Mouse (Mus musculus) central nervous system, embryonic 11.5 days (tissue): ENCODE data around the gene Chmp2a. TPM values are rescaled to one million over a fixed set of nuclear protein-coding genes. Genes with fewer than 3 reads are reported as not detected.

Source experiments
- polyA plus RNA-seq: library from polyadenylated mRNA; depleted of rRNA; stranded (reverse); fragments of >200 nt; gene quantifications from 2 replicates; pipeline ENCODE4 v1.2.3, GENCODE M21; 2012; rRNA removed

Gene Chmp2a
- 137 and 237 TPM in 2 replicates for polyA plus RNA-seq

DNA sequence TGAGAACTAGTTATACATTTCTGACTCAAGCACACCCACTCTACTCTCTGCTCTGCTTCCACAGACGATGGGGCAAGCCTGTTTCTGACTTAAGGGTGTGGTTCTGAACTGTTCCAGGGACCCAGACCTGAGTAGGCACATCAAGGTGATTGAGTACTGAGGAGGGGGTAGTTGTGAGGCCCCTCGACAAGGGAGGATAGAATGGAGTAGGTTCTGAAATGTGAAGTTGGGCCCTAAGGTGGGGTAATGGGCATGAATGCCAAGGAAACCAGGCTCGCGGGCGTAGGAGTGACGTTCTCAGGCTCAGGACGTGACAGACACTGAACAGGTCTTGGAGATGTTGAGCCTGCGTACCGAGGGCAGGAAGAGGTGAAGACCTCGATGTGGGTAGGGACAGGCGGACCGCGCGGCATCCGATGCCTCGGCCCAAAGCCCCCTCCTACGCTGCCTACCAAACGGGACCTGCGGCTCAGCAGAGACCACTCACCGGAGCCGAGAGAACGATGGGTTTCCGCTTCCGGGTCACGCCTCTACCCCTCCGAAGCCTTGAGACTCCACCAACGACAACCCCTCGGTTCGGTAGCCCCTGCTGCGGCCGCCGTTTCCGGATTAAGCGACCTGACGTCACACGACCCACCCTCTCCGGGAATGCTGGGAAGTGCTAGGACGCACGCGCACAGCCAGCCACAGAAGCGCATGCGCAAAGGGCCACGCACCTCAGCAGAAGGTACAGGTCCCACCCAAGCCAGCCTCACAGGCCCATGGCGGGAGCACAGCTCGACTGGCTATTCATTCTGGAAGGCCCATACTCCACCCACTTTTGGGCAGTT lies at the start of gene Chmp2a:
Chmp2a (minus strand) TSS at position 660 of the 830 bp plus-strand sequence.

GRCm38 (mm10) chr7:13054287-13055010 lies 19.8 kb upstream of the Chmp2a start, which contains the start of gene Mzf1:
Gene Mzf1 (minus strand): TSS chr7:13054764.

DNA sequence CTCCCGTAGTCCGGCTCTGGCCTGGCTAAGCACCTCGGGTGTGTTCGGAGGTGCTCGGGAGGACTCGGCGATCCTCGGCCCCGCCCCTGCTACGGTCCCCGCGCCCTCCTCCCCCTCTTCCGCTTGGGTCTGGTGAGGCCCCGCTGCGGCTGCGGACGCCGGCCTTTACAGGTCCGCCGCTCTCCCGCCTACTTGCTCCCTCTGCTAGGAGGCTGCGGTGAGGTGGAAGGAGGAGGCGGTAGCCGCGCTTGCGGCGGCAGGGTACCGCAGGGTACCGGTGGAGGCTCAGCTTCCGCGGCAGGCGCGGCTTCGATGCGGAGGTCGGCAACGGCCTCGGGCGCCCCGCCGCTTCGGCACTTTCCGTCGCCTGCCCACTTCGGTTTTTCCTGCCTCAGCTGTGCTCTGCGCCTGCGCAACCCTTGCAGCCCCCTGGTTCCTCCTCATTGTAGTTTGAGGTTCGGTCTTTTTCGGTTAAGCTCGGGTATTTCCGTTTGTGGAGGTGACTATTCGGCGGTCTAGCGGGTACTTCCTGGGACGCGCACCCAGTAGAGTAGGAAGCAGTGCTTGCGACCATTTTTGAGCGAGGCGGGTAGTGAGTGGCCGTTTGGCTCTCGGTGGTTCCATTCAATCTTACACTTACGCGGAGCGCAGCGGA lies 3.4 kb upstream of the Chmp2a start, which contains the start of gene Ube2m:
Ube2m (minus strand) TSS at position 375 of the 655 bp plus-strand sequence.

DNA sequence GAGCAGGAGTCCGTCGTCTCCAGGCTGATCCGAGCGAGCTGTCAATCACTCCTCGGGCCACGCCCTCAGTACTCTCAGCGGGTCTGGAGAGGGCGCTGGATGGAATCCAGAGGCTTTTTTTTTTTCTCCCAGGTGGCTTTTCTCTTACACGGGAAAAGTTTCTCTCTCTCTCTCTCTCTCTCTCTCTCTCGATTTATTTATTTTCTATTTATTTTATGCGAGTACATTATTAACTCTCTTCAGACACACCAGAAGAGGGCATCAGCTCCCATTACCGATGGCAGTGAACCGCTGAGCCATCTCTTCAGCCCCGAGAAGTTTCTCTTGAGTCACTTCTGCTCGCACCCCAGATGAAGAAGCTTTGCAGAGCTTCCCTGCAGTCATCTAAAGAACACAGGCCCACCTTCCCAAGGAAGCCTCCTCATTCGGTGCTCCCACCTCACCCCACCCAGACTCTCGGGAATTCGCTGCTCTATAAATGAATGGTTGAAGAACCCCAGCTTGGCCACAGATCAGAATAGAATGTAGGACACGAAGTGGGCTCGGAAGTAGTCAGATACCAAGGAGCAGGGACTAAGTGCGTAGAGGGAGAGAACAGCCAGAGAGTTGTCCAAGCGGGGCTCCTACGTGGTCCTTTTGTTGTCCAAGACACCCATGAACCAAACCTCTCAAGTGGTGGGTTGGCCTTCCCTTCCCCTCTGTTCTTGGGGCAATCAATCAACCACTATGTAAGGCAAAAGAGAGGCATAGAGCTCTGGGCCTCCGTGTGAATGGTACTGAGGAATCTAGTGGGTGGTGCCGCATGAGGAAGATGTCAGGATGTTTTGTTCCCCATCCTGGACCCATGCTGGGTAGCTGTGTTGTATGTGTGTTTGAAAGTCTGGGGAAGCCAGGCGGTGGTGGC lies 24.4 kb downstream of the Chmp2a start, which contains the start of gene Zbtb45:
Zbtb45 (minus strand) TSS at position 30 of the 904 bp plus-strand sequence.

GRCm38 (mm10) chr7:12998851-12999250 lies 35.8 kb downstream of the Chmp2a start, which contains the start of gene Trim28:
Gene Trim28 (plus strand): TSS chr7:12999114.

DNA sequence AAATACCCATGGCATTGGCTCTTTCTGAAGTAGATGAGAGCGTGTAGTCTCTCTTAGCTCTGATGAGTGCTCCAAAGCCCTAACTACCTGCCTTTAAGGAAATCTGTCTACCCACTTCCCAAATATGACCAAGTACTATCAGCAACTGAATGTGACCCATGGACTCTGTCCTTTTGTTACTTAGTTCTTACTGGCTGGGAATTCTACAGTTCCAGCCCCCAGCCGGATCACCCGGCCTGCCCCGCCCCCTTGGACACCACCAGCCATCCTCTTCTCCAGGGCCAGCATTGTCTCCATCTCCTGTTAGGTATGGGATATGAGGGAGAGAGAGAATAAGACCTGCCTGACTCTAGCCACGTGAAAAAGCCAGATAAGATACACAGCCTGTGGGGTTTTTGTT lies 36.6 kb downstream of the Chmp2a start, which contains the start of gene Slc27a5:
Slc27a5 (minus strand) TSS at position 140 of the 400 bp plus-strand sequence.

Other genes with a start within 250 kb of the Chmp2a start
- gene Zscan18, start 231.2 kb downstream of the Chmp2a start, polyA plus RNA-seq: 12.9 and 14.8 TPM in 2 replicates
- 22.0 and 24.9 TPM in 2 replicates for gene Zfp329, start 215.9 kb downstream of the Chmp2a start, polyA plus RNA-seq
- gene Zfp110, start 200.0 kb downstream of the Chmp2a start, polyA plus RNA-seq: 12.5 and 13.9 TPM in 2 replicates
- 4.3 and 6.6 TPM in 2 replicates for gene Zfp128, start 153.6 kb downstream of the Chmp2a start, polyA plus RNA-seq
- gene Zscan22, start 137.0 kb downstream of the Chmp2a start, polyA plus RNA-seq: 9.0 and 15.9 TPM in 2 replicates
- 1,933 and 2,968 TPM in 2 replicates for gene Rps5, start 112.5 kb downstream of the Chmp2a start, polyA plus RNA-seq
- gene Rnf225, start 107.4 kb downstream of the Chmp2a start, polyA plus RNA-seq: 2.1 and 2.5 TPM in 2 replicates
- gene Zfp324, start 69.0 kb downstream of the Chmp2a start, polyA plus RNA-seq: 7.0 and 8.2 TPM in 2 replicates
- 11.3 and 12.6 TPM in 2 replicates for gene Zfp446, start 57.0 kb downstream of the Chmp2a start, polyA plus RNA-seq
- 0.17 and 0.23 TPM in 2 replicates for gene Slc27a5, start 36.6 kb downstream of the Chmp2a start, polyA plus RNA-seq
- 677 and 777 TPM in 2 replicates for gene Trim28, start 35.7 kb downstream of the Chmp2a start, polyA plus RNA-seq
- gene Zbtb45, start 24.8 kb downstream of the Chmp2a start, polyA plus RNA-seq: 25.8 and 30.1 TPM in 2 replicates
- gene Ube2m, start 3.5 kb upstream of the Chmp2a start, polyA plus RNA-seq: 152 and 259 TPM in 2 replicates
- 4.1 and 5.6 TPM in 2 replicates for gene Mzf1, start 20.0 kb upstream of the Chmp2a start, polyA plus RNA-seq
- gene Vmn1r85, start 60.4 kb upstream of the Chmp2a start, polyA plus RNA-seq: not detected in 2 replicates
- not detected in 2 replicates for gene Vmn1r86, start 85.1 kb upstream of the Chmp2a start, polyA plus RNA-seq
- gene Vmn1r87, start 105.3 kb upstream of the Chmp2a start, polyA plus RNA-seq: not detected in 2 replicates
- gene Vmn1r88, start 124.8 kb upstream of the Chmp2a start, polyA plus RNA-seq: 0.01 TPM in 1 of 2 replicates, not detected in the other
- gene Vmn1r89, start 178.2 kb upstream of the Chmp2a start, polyA plus RNA-seq: not detected in 2 replicates
- gene Lig1, start 242.5 kb upstream of the Chmp2a start, polyA plus RNA-seq: 92.0 and 163 TPM in 2 replicates
- gene Zswim9, start 243.9 kb upstream of the Chmp2a start, polyA plus RNA-seq: 12.4 and 14.4 TPM in 2 replicates